Mouse (Mus musculus) layer of hippocampus, postnatal 10 days (tissue): Measurements from ENCODE around the gene Marc2. TPM values are rescaled to one million over a fixed set of nuclear protein-coding genes. Genes with fewer than 3 reads are reported as not detected.

ENCODE experiments used
- DNase-seq, 2 experiments: peaks; one replicate each; pipeline ENCODE4 v3.0.0; 2021; ENCODE audit warnings: low spot score in 2 of 2
- total RNA-seq, 2 experiments: library from RNA; stranded (reverse); gene quantifications; 2 replicates each; pipeline ENCODE4 v1.2.3; 2021

The Marc2 gene
- total RNA-seq, 2 experiments from 2014 or later = 96.2 to 109 TPM

DNA sequence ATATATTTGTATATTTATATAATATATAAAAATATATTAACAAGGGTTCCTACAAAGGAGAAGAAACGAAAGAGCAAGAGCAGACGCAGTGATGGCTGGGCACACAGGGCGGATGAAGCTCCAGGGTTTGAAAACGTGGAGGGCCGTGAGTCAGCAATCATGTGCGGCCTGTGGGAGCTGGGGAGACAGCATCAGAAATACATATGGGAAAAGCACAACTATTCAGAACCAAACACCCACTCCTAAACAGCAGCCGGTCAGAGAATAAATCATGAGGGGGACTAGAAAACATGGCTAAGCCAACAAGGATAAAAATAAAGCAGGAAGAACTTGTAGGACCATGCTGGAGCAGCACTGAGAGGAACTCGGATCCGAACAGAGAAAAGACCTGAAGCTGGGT lies 11.0 kb upstream of the Marc2 start:
- no peak for DNase-seq

DNA sequence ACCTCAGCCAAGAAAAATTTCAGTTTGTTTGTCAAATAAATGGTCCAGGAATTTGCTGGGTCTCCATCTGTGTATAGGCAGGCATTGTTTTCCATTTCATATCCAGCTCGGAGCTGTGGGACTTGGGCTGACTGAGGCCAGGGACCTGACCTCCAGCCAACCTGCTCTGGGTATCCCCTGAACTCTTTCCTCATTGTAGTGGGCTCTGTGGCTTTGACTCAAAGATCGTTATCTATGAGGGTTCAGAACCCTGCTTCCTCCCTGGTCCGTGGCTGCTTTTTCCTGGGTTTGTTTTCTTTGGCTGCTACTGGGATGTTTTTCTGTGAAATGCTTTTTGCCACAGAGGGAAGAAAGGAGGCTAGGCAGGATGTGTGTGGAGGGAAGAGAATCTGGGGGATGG lies 7.7 kb upstream of the Marc2 start:
- DNase-seq = no peak

DNA sequence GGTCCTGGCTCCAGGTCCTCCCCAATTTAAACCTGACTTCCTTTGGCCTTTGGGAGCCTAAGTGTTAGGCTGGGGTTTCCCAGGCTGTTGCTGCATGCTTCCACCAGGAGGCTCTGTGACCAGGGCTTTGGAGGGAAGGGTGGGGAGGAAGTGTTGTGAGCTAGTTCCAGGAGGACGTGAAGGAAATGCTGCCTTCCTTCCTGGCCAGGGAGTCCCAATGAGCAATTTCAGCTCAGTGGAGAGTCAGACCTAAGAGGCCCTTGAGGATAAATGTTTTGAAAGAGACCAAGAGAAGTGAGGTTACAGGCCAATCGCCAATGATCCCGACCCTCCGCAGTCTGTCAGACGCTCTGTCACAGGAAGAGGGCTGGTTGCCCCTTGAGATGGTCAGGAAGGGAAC lies 7.1 kb upstream of the Marc2 start:
- peak; percentile 73 to 75 for DNase-seq

GRCm38 (mm10) chr1:184851741-184852618 lies 5.7 kb upstream of the Marc2 start:
- peak; percentile 74 to 79 for DNase-seq

GRCm38 (mm10) chr1:184851166-184851565 lies 4.9 kb upstream of the Marc2 start:
- no peak for DNase-seq

DNA sequence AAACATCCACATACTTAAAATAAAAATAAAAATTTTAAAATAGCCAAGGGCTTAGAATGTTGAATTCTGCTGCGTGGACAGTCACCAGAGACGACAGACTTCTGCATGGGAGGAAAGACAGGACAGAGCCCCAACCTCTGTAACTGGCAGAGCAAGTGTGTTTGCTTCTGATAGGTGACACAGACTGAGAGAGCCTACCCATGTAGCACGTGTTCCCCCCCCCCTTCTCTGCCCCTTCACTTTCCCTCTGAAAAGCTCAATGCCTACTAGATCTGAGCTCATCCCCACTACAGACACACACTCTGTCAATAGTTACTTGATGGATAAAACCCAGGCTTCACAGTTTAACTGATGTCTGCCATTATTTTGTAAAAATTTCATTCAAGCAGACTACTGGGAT lies 722 bp upstream of the Marc2 start:
- DNase-seq = no peak

DNA sequence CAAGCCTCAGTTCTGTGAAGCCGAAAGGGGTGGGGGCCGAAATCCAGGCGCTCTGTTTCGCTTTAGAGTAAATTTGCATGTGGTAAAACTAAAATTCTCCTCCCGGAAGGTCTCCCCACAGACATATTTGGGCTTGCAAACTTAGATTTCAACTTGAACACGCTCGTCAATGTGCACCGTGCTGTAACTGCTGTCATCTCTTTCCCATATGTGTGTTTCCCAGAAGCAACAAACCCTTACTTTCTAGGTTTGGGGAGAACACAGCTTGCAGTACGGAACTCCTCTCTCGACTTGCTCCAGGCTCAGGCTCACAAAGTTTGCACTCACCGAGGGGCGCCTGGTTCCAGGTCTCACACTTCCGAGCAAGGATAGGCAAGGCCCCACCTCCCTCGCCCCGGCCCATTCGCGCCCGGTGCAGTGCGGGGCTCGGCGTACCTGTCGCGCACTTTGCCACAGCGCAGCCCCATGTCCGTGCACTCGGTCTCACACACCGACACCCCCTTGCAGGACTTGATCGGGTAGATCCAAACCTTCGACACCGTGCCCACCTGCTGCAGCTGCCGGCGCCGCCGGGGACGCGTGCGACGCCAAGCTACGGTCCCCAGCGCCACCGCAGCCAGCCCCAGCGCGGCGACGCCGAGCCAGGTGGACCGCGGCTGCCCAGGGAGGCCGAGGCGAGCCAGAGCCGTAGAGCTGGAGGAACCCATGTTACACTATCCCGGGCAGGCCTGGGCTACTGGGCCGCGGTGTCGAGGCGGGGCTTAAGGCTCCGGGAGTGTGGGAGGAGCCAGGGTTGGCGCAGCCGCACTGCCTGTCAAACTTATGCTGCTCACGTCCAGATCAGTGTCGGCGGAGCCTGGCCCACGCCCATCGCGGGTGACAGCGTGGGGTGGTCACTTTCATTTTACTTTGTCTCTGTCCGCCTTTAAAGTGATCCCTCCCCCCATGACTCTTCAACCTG lies 860 bp downstream of the Marc2 start:
- peak; percentile 78 to 87 for DNase-seq

GRCm38 (mm10) chr1:184844326-184845066 lies 1.8 kb downstream of the Marc2 start:
- DNase-seq = peak in 1 of 2 experiments; percentile 25

DNA sequence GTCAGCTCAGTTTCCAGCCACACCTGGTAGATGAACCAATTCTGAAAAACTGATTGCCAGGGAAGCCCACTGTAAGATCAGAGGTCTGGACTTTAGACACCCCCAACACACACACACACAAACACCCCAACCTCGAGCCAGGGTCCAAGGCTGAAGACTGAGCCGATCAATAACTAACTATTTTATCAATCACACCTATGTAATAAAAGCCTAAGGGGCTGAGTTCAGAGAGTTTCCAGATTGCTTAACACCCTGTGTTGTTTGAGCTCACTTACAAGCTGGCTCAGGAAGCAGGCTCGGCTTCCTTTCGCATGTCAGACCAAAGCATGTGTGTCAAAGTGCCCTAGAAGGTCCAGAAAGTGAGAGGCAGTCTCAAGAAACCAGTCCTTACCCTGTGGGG lies 8.6 kb downstream of the Marc2 start:
- DNase-seq = no peak

GRCm38 (mm10) chr1:184836350-184836749 lies 9.9 kb downstream of the Marc2 start:
- no peak for DNase-seq

DNA sequence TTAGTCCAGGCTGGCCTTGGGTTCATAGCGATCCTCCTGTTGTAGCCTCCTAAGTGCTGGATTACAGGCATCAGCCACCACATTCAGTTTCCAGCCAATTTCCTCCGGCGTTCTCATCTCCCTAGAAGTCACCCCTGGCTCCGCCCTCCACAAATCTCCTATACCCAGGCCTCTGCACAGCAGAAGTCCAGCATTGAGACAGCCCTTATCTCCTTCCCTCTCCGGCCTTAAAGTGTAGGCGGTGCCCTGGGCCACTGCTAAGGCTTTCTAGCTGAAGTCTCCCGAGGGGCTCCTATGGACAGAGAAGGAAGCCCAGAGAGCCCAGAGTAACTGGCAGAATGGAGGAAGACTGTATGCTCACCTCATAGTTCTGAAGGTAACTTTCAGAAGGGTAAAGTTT lies 12.8 kb downstream of the Marc2 start:
- no peak for DNase-seq

GRCm38 (mm10) chr1:184832211-184832610 lies 14.0 kb downstream of the Marc2 start:
- DNase-seq = no peak

GRCm38 (mm10) chr1:184829897-184830296 lies 16.4 kb downstream of the Marc2 start:
- no peak for DNase-seq

DNA sequence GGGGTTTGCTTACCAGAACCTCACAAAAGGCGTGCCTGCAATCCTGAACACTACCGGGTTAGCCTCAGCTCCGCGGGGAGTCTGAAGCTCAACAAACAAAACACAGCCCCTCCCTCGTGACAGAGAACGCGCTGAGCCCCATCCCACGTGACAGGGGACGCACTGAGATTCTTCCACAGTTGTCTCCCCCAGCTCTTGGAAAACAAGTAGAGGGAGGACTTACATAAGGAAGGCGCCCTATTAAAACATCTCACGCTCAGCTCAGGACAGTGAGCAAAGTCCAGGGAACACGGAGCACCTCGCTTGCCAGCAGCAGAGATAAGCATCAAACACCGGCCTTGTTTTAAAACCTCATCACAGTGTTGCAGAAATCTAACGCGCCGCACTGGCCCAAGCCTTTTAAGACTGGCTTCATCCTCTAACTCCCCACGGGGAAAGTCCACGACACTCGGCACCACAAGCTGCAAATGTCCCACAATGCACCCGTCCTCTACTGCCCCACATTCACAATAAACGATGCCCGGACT lies 19.0 kb downstream of the Marc2 start:
- no peak for DNase-seq

- DNase-seq = peak; percentile 64 to 72
These were observed 21.2 kb downstream of the Marc2 start for GRCm38 (mm10) chr1:184825093-184825492.

- peak; percentile 92 to 94 for DNase-seq
These were observed 21.8 kb downstream of the Marc2 start for GRCm38 (mm10) chr1:184824439-184824851.

DNA sequence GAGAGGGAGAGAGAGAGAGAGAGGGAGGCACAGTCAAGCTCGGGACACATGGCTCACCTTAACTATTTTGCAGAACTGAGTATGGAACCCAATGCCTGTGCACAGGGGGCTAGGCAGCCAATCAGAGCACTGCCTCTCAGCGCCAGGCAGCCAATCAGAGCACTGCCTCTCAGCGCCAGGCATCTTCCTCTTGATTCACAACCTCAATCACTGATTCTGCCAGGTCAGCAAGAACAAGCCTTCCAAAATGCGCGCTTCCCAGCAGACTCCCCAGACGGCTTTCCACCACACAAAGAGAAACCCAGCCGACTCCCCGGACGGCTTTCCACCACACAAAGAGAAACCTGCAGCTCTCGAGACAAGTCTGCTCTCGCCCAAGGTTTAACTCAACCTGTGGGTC lies 23.6 kb downstream of the Marc2 start:
- peak; percentile 38 to 53 for DNase-seq

GRCm38 (mm10) chr1:184817768-184818167 lies 28.5 kb downstream of the Marc2 start:
- DNase-seq = no peak

- DNase-seq = no peak
These were observed 34.5 kb downstream of the Marc2 start for GRCm38 (mm10) chr1:184811716-184812250.

- DNase-seq = no peak
These were observed 35.3 kb downstream of the Marc2 start, which contains the start of gene Marc1 for GRCm38 (mm10) chr1:184810780-184811575. Gene Marc1 (minus strand): TSS chr1:184811313.
